8 mouse cellular contexts compared by ENCODE assay signal in genomic region chr5:125177481-125178134, GRCm38 (mm10). TPM values are rescaled to one million over a fixed set of nuclear protein-coding genes. Genes with fewer than 3 reads are reported as not detected.
DNase-seq lines count a peak whose midpoint lies in the region; ATAC-seq and TF ChIP-seq lines count a peak whose summit lies in the region.

No protein-coding gene starts in this region.

- peak; percentile 82 for ATAC-seq in CD4-positive, CD25-positive, alpha-beta regulatory T cell, adult 4 months
- ATAC-seq in forebrain, embryonic 14.5 days = peak; percentile 27
- ATAC-seq in liver, postnatal 0 days = peak; percentile 33; the same call in 1 of the 2 replicates
- peak; percentile 25 for ATAC-seq in neural tube, embryonic 13.5 days (ENCODE audit: low read depth)

- no peaks in the 10 kb centered on the region for H3K9me3 ChIP-seq in forebrain, embryonic 14.5 days (replicated peaks; ENCODE audit: control insufficient read depth, low read length)
- H3K9me3 ChIP-seq in liver, postnatal 0 days (ENCODE audit: low read length) = no peaks in the 10 kb centered on the region
- no peaks in the 10 kb centered on the region for H3K9me3 ChIP-seq in neural tube, embryonic 13.5 days

- under 1% methylated on average over 41 of the region's 44 CpGs for WGBS in forebrain, embryonic 14.5 days
- 2% methylated on average over 40 of the region's 44 CpGs for WGBS in liver, postnatal 0 days (ENCODE audit: insufficient replicate concordance)
- 1% methylated on average over 42 of the region's 44 CpGs for WGBS in neural tube, embryonic 13.5 days

- H3K4me1 ChIP-seq in forebrain, embryonic 14.5 days (ENCODE audit: control insufficient read depth, insufficient read depth, low read length) = peaks cover 50% of the 10 kb centered on the region
- peaks cover 47% of the 10 kb centered on the region for H3K4me1 ChIP-seq in liver, postnatal 0 days (ENCODE audit: insufficient read depth)
- peaks cover 58% of the 10 kb centered on the region for H3K4me1 ChIP-seq in neural tube, embryonic 13.5 days (replicated peaks)

- H3K9ac ChIP-seq in forebrain, embryonic 14.5 days (ENCODE audit: low read length) = peak overlapping the region; percentile 91
- peak overlapping the region; percentile 74 for H3K9ac ChIP-seq in liver, postnatal 0 days (replicated peaks)
- peak overlapping the region; percentile 96 for H3K9ac ChIP-seq in neural tube, embryonic 13.5 days

- peak; percentile 45 for TF ChIP-seq CTCF in liver, postnatal 0 days (IDR thresholded peaks at IDR 0.05; ENCODE audit: low read depth)

- H3K27ac ChIP-seq in forebrain, embryonic 14.5 days (ENCODE audit: low read depth, low read length) = peak overlapping the region; percentile 95
- peak overlapping the region; percentile 77 for H3K27ac ChIP-seq in liver, postnatal 0 days (ENCODE audit: low read depth)
- peak overlapping the region; percentile 98 for H3K27ac ChIP-seq in neural tube, embryonic 13.5 days (replicated peaks)

- H3K4me2 ChIP-seq in forebrain, embryonic 14.5 days (ENCODE audit: low read length) = peak overlapping the region; percentile 71
- H3K4me2 ChIP-seq in liver, postnatal 0 days (ENCODE audit: low read depth, low read length) = peak overlapping the region; percentile 96
- peak overlapping the region; percentile 91 for H3K4me2 ChIP-seq in neural tube, embryonic 13.5 days

- H3K4me3 ChIP-seq in forebrain, embryonic 14.5 days (ENCODE audit: low read depth, low read length) = peak overlapping the region; percentile 93
- H3K4me3 ChIP-seq in liver, postnatal 0 days (ENCODE audit: low read depth, low read length) = peak overlapping the region; percentile 67
- peak overlapping the region; percentile 92 for H3K4me3 ChIP-seq in neural tube, embryonic 13.5 days

- no peaks in the 10 kb centered on the region for H3K36me3 ChIP-seq in forebrain, embryonic 14.5 days (ENCODE audit: control insufficient read depth, insufficient read depth, low read length)
- H3K36me3 ChIP-seq in liver, postnatal 0 days (replicated peaks; ENCODE audit: insufficient read depth, low read length) = no peaks in the 10 kb centered on the region
- no peaks in the 10 kb centered on the region for H3K36me3 ChIP-seq in neural tube, embryonic 13.5 days

- no peak for TF ChIP-seq EP300 in liver, postnatal 0 days (IDR thresholded peaks at IDR 0.05; ENCODE audit: low read depth)

- peak; percentile 46 to 65 for DNase-seq in adrenal gland, postnatal 4 days (ENCODE audit: low spot score in 2 of 2)
- peak; percentile 91 for DNase-seq in forebrain, embryonic 14.5 days (ENCODE audit: low spot score)
- DNase-seq in heart, postnatal 10 days = peak; percentile 85
- peak; percentile 89 to 94 for DNase-seq in kidney, postnatal 4 days
- peak; percentile 79 for DNase-seq in liver, postnatal 0 days
- DNase-seq in thymus, adult 18-20 months = peak; percentile 72 to 73

- no peaks in the 10 kb centered on the region for H3K27me3 ChIP-seq in forebrain, embryonic 14.5 days (replicated peaks; ENCODE audit: control insufficient read depth, insufficient read depth, low read length)
- H3K27me3 ChIP-seq in liver, postnatal 0 days (ENCODE audit: insufficient read depth, low read length) = no peaks in the 10 kb centered on the region
- H3K27me3 ChIP-seq in neural tube, embryonic 13.5 days = no peaks in the 10 kb centered on the region

- intact Hi-C loops in heart, postnatal 10 days (cut with DNase I) = loop anchor here (2.0 to 5.0 kb wide), 4 partner anchors 25 to 90 kb away; no protein-coding TSS in a partner anchor

RNA-seq across cellular contexts. Expression of gene Ncor2, which starts 1.4 kb away (rescaled TPM):
- 1 to 10 TPM; 4.0 to 6.1 TPM for polyA plus RNA-seq in CD4-positive, CD25-positive, alpha-beta regulatory T cell, adult 4 months (2017; shearing (Covaris generic))
- 100 to 1,000 TPM; 240 to 243 TPM for total RNA-seq in adrenal gland, postnatal 4 days (2021)
- polyA plus RNA-seq in forebrain, embryonic 14.5 days (2014; fragmentation: Nextera tagmentation; extraction: Ambion mirVana) = 15.1 and 22.3 TPM in 2 replicates
- total RNA-seq in heart, postnatal 10 days (2021) = 100 to 1,000 TPM; 112 to 125 TPM
- polyA plus RNA-seq in liver, postnatal 0 days (2015; fragmentation: Nextera tagmentation; extraction: Ambion mirVana) = 3.1 and 3.4 TPM in 2 replicates
- polyA plus RNA-seq in neural tube, embryonic 13.5 days (2015; fragmentation: Nextera tagmentation; extraction: Ambion mirVana) = 29.2 and 30.4 TPM in 2 replicates

Comparison
In these comparisons a context has a peak if more than half of its experiments do, and no peak if none do; other contexts are left out.
1. Peak in every context shown above with its lines: DNase-seq, ATAC-seq, H3K4me3 ChIP-seq and H3K27ac ChIP-seq.
2. ATAC-seq: peak in every context shown above with its lines; median percentile 82 in CD4-positive, CD25-positive, alpha-beta regulatory T cell, adult 4 months; 33 in liver, postnatal 0 days; 27 in forebrain, embryonic 14.5 days; 25 in neural tube, embryonic 13.5 days.